Mouse (Mus musculus) intestine, embryonic 14.5 days (tissue): Measurements from ENCODE around the gene Ankrd13d. TPM values are rescaled to one million over a fixed set of nuclear protein-coding genes. Genes with fewer than 3 reads are reported as not detected.

Experiments
- ATAC-seq: fragments of 200-750 bp; cut with Nextera tagmentation; replicated peaks from 2 replicates; pipeline ENCODE4 v1.8.0; 2017; ENCODE audit warnings: low read depth, moderate number of reproducible peaks, moderate TSS enrichment, moderate library complexity; ENCODE audit not compliant: low FRiP score, low TSS enrichment
- DNase-seq: peaks from one replicate; pipeline ENCODE4 v3.0.0-alpha.2; 2018; ENCODE audit warnings: low spot score
- H3K27ac ChIP-seq: fragments of 300-500 bp; sonication (generic); 2 replicates; pipeline ENCODE4 v1.5.1; 2014; ENCODE audit warnings: low read depth, mild to moderate bottlenecking, control low read depth
- H3K27me3 ChIP-seq: fragments of 300-500 bp; sonication (generic); replicated peaks from 2 replicates; pipeline ENCODE4 v1.6.1; 2014; ENCODE audit warnings: low read length, control low read depth; ENCODE audit not compliant: control insufficient read depth, insufficient read depth
- H3K36me3 ChIP-seq: fragments of 300-500 bp; sonication (generic); 2 replicates; pipeline ENCODE4 v1.6.1; 2014; ENCODE audit warnings: low read length, control low read depth; ENCODE audit not compliant: control insufficient read depth, insufficient read depth
- H3K4me1 ChIP-seq: fragments of 300-500 bp; sonication (generic); replicated peaks from 2 replicates; pipeline ENCODE4 v1.6.1; 2014; ENCODE audit warnings: low read length, control low read depth, mixed read lengths; ENCODE audit not compliant: control insufficient read depth, insufficient read depth
- H3K4me2 ChIP-seq: fragments of 300-500 bp; sonication (generic); 2 replicates; pipeline ENCODE4 v1.6.1; 2014; ENCODE audit warnings: low read length
- H3K4me3 ChIP-seq: fragments of 300-500 bp; sonication (generic); 2 replicates; pipeline ENCODE4 v1.5.1; 2014; ENCODE audit warnings: low read depth, low read length, control low read depth, mixed read lengths
- H3K9ac ChIP-seq: fragments of 300-500 bp; sonication (generic); 2 replicates; pipeline ENCODE4 v1.6.1; 2014; ENCODE audit warnings: mild to moderate bottlenecking, low read length
- H3K9me3 ChIP-seq: fragments of 300-500 bp; sonication (generic); 2 replicates; pipeline ENCODE4 v1.6.1; 2016; ENCODE audit warnings: low read length, control low read depth; ENCODE audit not compliant: control insufficient read depth
- WGBS: fragments of 180-500 bp; shearing (Covaris S2); extraction: QIAGEN DNeasy Blood & Tissue Kit; methylation state at CpG from one replicate; pipeline ENCODE4 v1.1.7; 2014; 5-methylcytosine and 5-hydroxymethylcytosine counted together
- polyA plus RNA-seq: library from polyadenylated mRNA; unstranded; fragments of >200 nt; fragmentation: Nextera tagmentation; extraction: Ambion mirVana; gene quantifications from 2 replicates; pipeline ENCODE4 v1.2.1, GENCODE M21; 2014

The Ankrd13d gene
- polyA plus RNA-seq, 1 experiment from 2014 or later: 6.4 TPM

GRCm38 (mm10) chr19:4319272-4319671 lies 36.3 kb upstream of the Ankrd13d start:
- Histone ChIP-seq H3K4me3 (no peak overlapping the region), H3K4me2 (no peak overlapping the region), H3K36me3 (peaks cover 88% of the 10 kb centered on the region), H3K27me3 (no peaks in the 10 kb centered on the region), H3K9me3 (no peaks in the 10 kb centered on the region), H3K4me1 (no peaks in the 10 kb centered on the region), H3K9ac (no peak overlapping the region), H3K27ac (no peak overlapping the region)
- no peak for DNase-seq
- ATAC-seq: no peak
- 75% methylated on average over 4 of the region's 4 CpGs for WGBS

DNA sequence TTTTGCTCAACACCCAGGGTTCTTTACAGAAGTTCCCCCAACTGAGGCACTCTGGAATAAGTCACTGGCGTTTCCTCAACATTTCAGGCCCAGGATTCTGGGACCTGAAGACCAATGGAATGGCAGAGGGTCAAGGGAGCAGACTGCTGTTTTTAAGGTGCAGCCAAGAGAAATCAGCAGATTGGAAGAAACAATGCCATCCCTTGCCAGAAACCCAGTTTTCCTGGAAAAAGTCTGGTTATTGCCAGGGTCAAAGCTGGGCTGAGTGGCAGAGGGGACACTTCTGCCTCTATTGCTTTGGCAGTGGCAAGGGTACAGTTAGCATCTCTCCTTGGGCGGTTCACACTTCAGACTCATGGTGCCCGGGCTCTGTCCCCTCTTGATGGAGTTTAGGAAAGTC lies 34.2 kb upstream of the Ankrd13d start:
- WGBS: 80% methylated on average over 3 of the region's 3 CpGs
- Histone ChIP-seq H3K27ac (no peak overlapping the region), H3K4me1 (no peaks in the 10 kb centered on the region), H3K4me2 (no peak overlapping the region), H3K9me3 (no peaks in the 10 kb centered on the region), H3K4me3 (no peak overlapping the region), H3K27me3 (no peaks in the 10 kb centered on the region), H3K9ac (no peak overlapping the region), H3K36me3 (peaks cover 73% of the 10 kb centered on the region)
- DNase-seq (no peak), ATAC-seq (no peak)

- ATAC-seq (peak; percentile 26; the same call in 1 of the 2 replicates), DNase-seq (no peak)
- no peak overlapping the region for H3K4me3 ChIP-seq
- 51% methylated on average over 6 of the region's 6 CpGs for WGBS
- no peaks in the 10 kb centered on the region for H3K4me1 ChIP-seq
- no peaks in the 10 kb centered on the region for H3K27me3 ChIP-seq
- 0 out of 2 replicates have a peak overlapping the region, but pooled peaks have one; percentile 11 for H3K27ac ChIP-seq
- no peak overlapping the region for H3K4me2 ChIP-seq
- peaks cover 55% of the 10 kb centered on the region for H3K36me3 ChIP-seq
- H3K9me3 ChIP-seq: no peaks in the 10 kb centered on the region
- no peak overlapping the region for H3K9ac ChIP-seq
These were observed 32.4 kb upstream of the Ankrd13d start for GRCm38 (mm10) chr19:4315223-4315944.

- Histone ChIP-seq H3K4me3 (no peak overlapping the region), H3K9ac (no peak overlapping the region), H3K27ac (no peak overlapping the region), H3K9me3 (no peaks in the 10 kb centered on the region), H3K4me1 (peaks cover 11% of the 10 kb centered on the region), H3K27me3 (no peaks in the 10 kb centered on the region), H3K4me2 (no peak overlapping the region), H3K36me3 (peaks cover 6% of the 10 kb centered on the region)
- peak; percentile 70 for DNase-seq
- ATAC-seq: no peak
These were observed 26.8 kb upstream of the Ankrd13d start for GRCm38 (mm10) chr19:4309776-4310185.

DNA sequence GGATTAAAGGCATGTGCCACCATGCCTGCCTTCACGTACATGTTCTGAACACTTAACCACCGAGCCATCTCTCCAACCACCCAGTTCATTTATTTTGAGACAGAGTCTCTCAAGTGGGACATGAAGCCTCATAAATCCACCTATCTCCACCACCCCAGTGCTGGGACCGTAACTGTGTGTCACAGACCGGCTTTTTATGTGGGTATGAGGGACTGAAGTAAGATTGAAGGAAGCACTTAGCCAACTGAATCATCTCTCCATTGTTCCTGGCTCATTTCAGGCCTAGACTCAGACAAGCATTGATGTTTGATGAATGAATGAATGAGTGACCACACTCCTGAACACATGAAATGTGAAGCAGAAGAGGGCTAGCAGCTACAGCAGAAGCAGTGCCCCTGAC lies 26.4 kb upstream of the Ankrd13d start:
- no peaks in the 10 kb centered on the region for H3K27me3 ChIP-seq
- no peak overlapping the region for H3K4me2 ChIP-seq
- no peak overlapping the region for H3K9ac ChIP-seq
- H3K27ac ChIP-seq: no peak overlapping the region
- 93% methylated on average over 4 of the region's 4 CpGs for WGBS
- no peak overlapping the region for H3K4me3 ChIP-seq
- H3K36me3 ChIP-seq: peaks cover 6% of the 10 kb centered on the region
- DNase-seq (no peak), ATAC-seq (no peak)
- peaks cover 16% of the 10 kb centered on the region for H3K4me1 ChIP-seq
- H3K9me3 ChIP-seq: no peaks in the 10 kb centered on the region

DNA sequence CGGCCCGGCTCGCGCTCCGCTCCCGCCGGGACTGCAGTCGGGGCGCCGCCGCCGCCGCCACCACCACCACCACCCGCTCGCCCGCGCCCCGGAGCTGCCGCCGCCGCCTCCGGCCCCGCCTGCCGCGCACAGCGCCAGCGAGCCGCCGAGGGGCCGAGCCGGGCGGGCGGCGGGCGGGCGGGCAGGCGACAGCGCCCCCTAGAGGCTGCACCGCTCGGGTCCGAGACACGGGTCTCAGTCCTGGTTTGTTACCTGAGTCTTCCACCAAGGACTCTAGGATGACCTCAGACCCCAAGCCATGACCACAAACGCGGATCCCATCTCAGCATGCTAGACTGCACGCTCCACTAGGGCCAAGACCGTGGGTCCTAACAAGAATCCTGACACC lies 23.2 kb upstream of the Ankrd13d start, which contains the start of gene Grk2:
Gene Grk2, minus strand, starts transcription at position 33 of the 388 bp plus-strand sequence.
- Histone ChIP-seq H3K4me1 (peaks cover 47% of the 10 kb centered on the region), H3K9me3 (no peaks in the 10 kb centered on the region), H3K4me2 (peak within 1 kb of the TSS; percentile 76), H3K9ac (peak within 1 kb of the TSS; percentile 91), H3K4me3 (peak within 1 kb of the TSS; percentile 79), H3K27ac (peak within 1 kb of the TSS; percentile 62), H3K36me3 (no peaks in the 10 kb centered on the region), H3K27me3 (no peaks in the 10 kb centered on the region)
- ATAC-seq (peak; percentile 78), DNase-seq (peak; percentile 91)
- WGBS: under 1% methylated on average over 20 of the region's 46 CpGs

GRCm38 (mm10) chr19:4305491-4306189 lies 22.7 kb upstream of the Ankrd13d start:
- DNase-seq (peak; percentile 83), ATAC-seq (peak; percentile 48)
- Histone ChIP-seq H3K4me2 (peak overlapping the region; percentile 76), H3K9me3 (no peaks in the 10 kb centered on the region), H3K27me3 (no peaks in the 10 kb centered on the region), H3K36me3 (no peaks in the 10 kb centered on the region), H3K4me1 (peaks cover 52% of the 10 kb centered on the region), H3K9ac (peak overlapping the region; percentile 91), H3K4me3 (peak overlapping the region; percentile 79), H3K27ac (peak overlapping the region; percentile 62)
- WGBS: under 1% methylated on average over 63 of the region's 68 CpGs

DNA sequence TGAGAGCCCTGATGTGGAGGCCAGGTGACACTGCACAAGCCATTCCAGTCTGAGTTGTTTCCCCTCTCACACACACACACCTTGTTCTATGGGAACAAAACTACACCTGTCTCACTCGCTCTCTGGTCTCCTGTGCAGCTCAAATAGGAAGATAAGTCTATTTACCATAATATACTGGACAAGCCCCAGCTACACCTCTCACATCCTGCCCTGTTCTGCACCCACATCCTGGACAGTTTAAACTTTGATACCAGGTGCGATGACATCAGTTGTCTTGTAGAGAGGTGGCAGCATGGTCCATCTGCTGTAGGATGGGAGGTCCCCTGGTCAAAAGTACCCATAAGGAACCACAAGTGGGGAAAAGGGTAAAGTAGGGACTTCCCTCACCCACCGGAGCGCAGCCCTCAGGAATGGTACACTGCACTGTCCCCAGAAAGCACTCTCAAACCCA lies 22.0 kb upstream of the Ankrd13d start:
- no peaks in the 10 kb centered on the region for H3K36me3 ChIP-seq
- peak overlapping the region; percentile 76 for H3K4me2 ChIP-seq
- no peak for DNase-seq
- WGBS: 43% methylated on average over 4 of the region's 4 CpGs
- peak overlapping the region; percentile 91 for H3K9ac ChIP-seq
- H3K4me1 ChIP-seq: peaks cover 59% of the 10 kb centered on the region
- H3K27me3 ChIP-seq: no peaks in the 10 kb centered on the region
- no peaks in the 10 kb centered on the region for H3K9me3 ChIP-seq
- no peak for ATAC-seq
- peak overlapping the region; percentile 79 for H3K4me3 ChIP-seq
- peak overlapping the region; percentile 62; the same call in 1 of the 2 replicates for H3K27ac ChIP-seq
